Mouse (Mus musculus) thymus, postnatal 25 days (tissue): ENCODE measurements around the gene Txnrd2.
A peak's percentile ranks its signal among the peaks of the same experiment; 100 is the strongest.

Experiments used
- DNase-seq: peaks from one replicate; pipeline ENCODE4 v3.0.0; 2022

The Txnrd2 gene

GRCm38 (mm10) chr16:18418756-18419602 is 7.2 kb upstream of the Txnrd2 start:
- DNase-seq = no peak

- no peak for DNase-seq
Measured at GRCm38 (mm10) chr16:18419603-18420026, 6.6 kb upstream of the Txnrd2 start.

DNA sequence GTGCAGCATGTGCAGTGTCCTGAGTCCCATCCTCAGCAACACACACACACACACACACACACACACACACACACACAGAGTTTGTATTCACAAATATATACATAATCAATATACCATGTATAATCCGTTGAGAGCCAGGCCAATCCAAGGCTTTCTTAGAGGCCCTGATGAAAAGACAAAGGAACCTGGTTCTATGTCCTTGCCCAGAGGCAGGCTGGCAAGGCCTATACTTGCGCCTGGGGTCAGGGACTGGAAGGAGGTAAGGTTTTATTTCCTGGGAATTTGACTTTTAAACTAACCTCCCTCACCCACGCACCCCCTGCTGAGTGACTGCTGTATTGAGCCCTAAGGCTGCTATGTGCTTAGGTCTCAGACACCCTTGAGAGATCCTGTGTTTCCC is 5.6 kb upstream of the Txnrd2 start:
- DNase-seq = no peak

GRCm38 (mm10) chr16:18423203-18423914 is 2.8 kb upstream of the Txnrd2 start:
- no peak for DNase-seq

GRCm38 (mm10) chr16:18423915-18424265 is 2.3 kb upstream of the Txnrd2 start:
- DNase-seq = no peak

- DNase-seq = peak; percentile 9
Measured at GRCm38 (mm10) chr16:18424364-18425045, 1.7 kb upstream of the Txnrd2 start.

GRCm38 (mm10) chr16:18425475-18426214 is 539 bp upstream of the Txnrd2 start:
- peak; percentile 11 for DNase-seq

DNA sequence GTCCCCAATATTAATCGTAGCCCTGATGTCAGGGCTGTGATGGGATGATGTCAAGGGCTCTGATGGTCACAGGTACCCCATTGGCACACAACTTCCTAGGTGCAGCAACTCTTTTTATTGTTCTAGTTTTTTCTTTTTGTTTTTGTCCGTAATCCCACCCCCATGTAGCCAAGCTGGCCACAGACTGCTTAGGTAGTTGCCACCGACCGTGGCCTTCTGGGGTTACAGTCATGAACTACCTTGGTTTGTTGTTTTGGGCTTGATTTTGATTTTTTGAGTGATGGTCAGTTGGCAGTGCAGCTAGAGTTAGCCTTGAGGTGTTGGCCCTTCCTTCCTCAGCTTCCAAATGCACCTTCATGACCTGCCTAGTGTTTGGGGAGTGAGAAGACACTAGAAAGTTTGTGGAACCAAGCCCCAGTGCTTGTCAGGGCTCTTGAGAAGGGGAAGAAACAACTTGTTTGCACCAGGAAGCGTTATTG is 657 bp downstream of the Txnrd2 start, which contains the start of gene Comt:
Gene Comt, minus strand, starts transcription at position 51 of the 479 bp plus-strand sequence.
- no peak for DNase-seq

- no peak for DNase-seq
Measured at GRCm38 (mm10) chr16:18428011-18428515, 1.9 kb downstream of the Txnrd2 start.

GRCm38 (mm10) chr16:18428516-18429042 is 2.4 kb downstream of the Txnrd2 start:
- DNase-seq = no peak

DNA sequence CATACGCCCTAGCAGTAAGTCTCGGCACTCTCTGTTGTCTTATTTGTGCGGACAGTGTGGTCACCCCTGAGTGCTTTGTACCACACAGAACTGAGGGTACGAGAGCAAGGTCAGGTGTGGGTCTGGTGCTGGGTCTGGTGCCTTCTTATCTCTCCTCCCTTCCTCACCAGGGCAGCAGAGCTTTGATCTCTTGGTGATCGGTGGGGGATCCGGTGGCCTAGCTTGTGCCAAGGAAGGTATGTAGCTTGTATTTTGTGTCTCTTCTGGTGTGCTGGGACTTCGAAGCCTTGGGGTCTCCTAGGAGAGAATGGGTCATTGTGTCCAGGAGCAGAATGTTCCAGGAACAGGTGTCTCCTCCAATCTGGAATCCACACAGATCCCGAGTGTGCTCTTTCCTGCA is 3.5 kb downstream of the Txnrd2 start:
- DNase-seq = no peak

GRCm38 (mm10) chr16:18430641-18431212 is 4.5 kb downstream of the Txnrd2 start:
- no peak for DNase-seq

DNA sequence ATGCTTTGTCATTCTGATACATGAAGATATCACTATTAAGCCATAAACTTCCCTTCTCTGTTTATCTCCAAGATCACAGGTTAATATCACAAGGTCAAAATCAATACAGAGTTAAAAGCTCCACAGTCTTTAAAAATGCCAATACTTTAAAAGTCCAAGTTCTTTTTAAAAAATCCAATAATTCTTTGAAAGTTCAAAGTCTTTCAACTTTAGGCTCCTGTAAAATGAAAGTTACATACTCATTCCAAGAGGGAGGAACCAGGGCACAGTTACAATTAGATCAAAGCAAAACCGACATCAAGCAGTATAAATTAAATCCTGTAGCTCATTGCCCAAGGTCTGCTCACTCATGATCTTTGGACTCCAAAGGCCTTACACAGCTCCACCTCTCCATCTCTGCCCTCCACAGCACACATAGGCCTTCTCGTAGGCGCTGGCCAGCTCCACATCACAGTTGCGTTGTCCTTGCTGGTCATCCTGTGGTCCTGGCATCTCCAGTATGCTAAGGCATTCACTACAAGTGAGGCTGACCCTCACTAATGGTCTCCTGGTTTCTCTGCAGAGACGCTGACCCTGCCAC is 7.2 kb downstream of the Txnrd2 start:
- no peak for DNase-seq

DNA sequence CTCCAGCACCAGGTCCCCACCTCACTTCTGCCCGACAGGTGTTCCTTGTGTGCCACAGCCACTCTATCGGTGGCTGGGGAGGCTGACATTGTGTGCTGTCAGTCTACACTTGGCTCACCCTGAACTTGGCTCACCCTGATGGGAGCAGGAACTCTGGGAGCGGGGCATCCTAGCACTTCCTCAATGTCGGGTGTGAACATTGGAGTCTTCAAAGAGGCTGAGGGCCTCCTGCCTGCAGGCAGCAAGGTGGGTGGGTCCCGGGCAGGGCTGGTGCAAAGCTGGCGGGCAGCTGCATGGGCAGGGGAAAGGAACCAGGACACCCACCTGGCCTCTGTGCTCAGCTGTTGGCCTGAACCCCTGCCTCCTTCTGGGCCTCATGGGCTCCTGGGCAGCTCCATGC is 9.9 kb downstream of the Txnrd2 start:
- no peak for DNase-seq

- peak; percentile 96 for DNase-seq
Measured at GRCm38 (mm10) chr16:18443385-18443841, 17.2 kb downstream of the Txnrd2 start.

DNA sequence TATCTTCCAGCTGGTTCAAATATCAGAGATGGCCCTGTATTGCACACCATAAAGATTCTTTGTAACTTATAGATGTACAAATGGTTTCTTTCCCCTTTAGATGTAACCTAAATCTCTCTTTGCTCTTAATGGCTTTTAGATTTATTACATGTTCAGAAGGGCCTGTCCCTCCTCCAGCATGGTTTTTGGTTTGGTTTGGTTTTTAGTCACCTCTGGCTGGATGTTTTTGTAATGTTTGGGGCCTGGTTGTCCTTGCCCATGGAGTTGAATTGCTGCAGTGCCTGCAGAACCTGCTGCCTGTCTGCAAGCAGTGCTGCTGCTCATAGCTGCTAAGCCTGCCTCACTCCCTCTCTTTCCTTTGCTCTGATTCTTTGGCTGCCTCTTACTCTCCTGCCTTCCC is 21.1 kb downstream of the Txnrd2 start:
- no peak for DNase-seq

GRCm38 (mm10) chr16:18448104-18448503 is 21.9 kb downstream of the Txnrd2 start:
- DNase-seq = no peak

- DNase-seq = no peak
Measured at GRCm38 (mm10) chr16:18449005-18449404, 22.8 kb downstream of the Txnrd2 start.

- no peak for DNase-seq
Measured at GRCm38 (mm10) chr16:18451486-18452181, 25.4 kb downstream of the Txnrd2 start.

- DNase-seq = no peak
Measured at GRCm38 (mm10) chr16:18452361-18452862, 26.2 kb downstream of the Txnrd2 start.
